Mouse (Mus musculus) hindbrain, postnatal 0 days (tissue): ENCODE data around the gene Pik3r1. TPM values are rescaled to one million over a fixed set of nuclear protein-coding genes. Genes with fewer than 3 reads are reported as not detected.

Experiments
- ATAC-seq: fragments of 200-750 bp; cut with Nextera tagmentation; 2 replicates; pipeline ENCODE4 v1.8.0; 2017; ENCODE audit warnings: mild to moderate bottlenecking, moderate TSS enrichment, moderate library complexity
- DNase-seq: peaks from one replicate; pipeline ENCODE4 v3.0.0-alpha.2; 2015; ENCODE audit warnings: low spot score
- H3K27ac ChIP-seq: fragments of 300-500 bp; sonication (generic); 2 replicates; pipeline ENCODE4 v1.5.1; 2014; ENCODE audit warnings: mild to moderate bottlenecking
- H3K27me3 ChIP-seq: fragments of 300-500 bp; sonication (generic); 2 replicates; pipeline ENCODE4 v1.6.1; 2014; ENCODE audit warnings: low read length, mixed read lengths; ENCODE audit not compliant: insufficient read depth
- H3K36me3 ChIP-seq: fragments of 300-500 bp; sonication (generic); 2 replicates; pipeline ENCODE4 v1.6.1; 2014; ENCODE audit warnings: low read length, mixed read lengths; ENCODE audit not compliant: insufficient read depth
- H3K4me1 ChIP-seq: fragments of 300-500 bp; sonication (generic); 2 replicates; pipeline ENCODE4 v1.6.1; 2014; ENCODE audit warnings: antibody characterized with exemption, low read length, mixed read lengths; ENCODE audit not compliant: insufficient read depth
- H3K4me2 ChIP-seq: fragments of 300-500 bp; sonication (generic); 2 replicates; pipeline ENCODE4 v1.6.1; 2014; ENCODE audit warnings: low read depth, mild to moderate bottlenecking, low read length, moderate library complexity, mixed read lengths
- H3K4me3 ChIP-seq: fragments of 300-500 bp; sonication (generic); 2 replicates; pipeline ENCODE4 v1.5.1; 2014; ENCODE audit warnings: low read length
- H3K9ac ChIP-seq: fragments of 300-500 bp; sonication (generic); replicated peaks from 2 replicates; pipeline ENCODE4 v1.6.1; 2014; ENCODE audit warnings: mild to moderate bottlenecking, low read length, moderate library complexity, mixed read lengths
- H3K9me3 ChIP-seq: fragments of 300-500 bp; sonication (generic); 2 replicates; pipeline ENCODE4 v1.6.1; 2016; ENCODE audit warnings: low read length, mixed read lengths
- CTCF ChIP-seq: IDR thresholded peaks from 2 replicates; pipeline ENCODE4 v1.5.1; 2016; ENCODE audit warnings: antibody characterized with exemption, control low read depth, low read depth
- WGBS: fragments of 180-500 bp; shearing (Covaris S2); extraction: QIAGEN DNeasy Blood & Tissue Kit; methylation state at CpG from one replicate; pipeline ENCODE4 v1.1.7; 2014; 5-methylcytosine and 5-hydroxymethylcytosine counted together
- polyA plus RNA-seq: library from polyadenylated mRNA; unstranded; fragments of >200 nt; fragmentation: Nextera tagmentation; extraction: Ambion mirVana; gene quantifications from 2 replicates; pipeline ENCODE4 v1.2.1, GENCODE M21; 2015
- total RNA-seq: library from RNA; depleted of rRNA; stranded (reverse); fragments of >200 nt; gene quantifications from 2 replicates; pipeline ENCODE4 v1.2.3, GENCODE M21; 2014

The Pik3r1 gene
- total and polyA plus RNA-seq, 2 experiments from 2014 or later: 58.1 to 95.6 TPM

DNA sequence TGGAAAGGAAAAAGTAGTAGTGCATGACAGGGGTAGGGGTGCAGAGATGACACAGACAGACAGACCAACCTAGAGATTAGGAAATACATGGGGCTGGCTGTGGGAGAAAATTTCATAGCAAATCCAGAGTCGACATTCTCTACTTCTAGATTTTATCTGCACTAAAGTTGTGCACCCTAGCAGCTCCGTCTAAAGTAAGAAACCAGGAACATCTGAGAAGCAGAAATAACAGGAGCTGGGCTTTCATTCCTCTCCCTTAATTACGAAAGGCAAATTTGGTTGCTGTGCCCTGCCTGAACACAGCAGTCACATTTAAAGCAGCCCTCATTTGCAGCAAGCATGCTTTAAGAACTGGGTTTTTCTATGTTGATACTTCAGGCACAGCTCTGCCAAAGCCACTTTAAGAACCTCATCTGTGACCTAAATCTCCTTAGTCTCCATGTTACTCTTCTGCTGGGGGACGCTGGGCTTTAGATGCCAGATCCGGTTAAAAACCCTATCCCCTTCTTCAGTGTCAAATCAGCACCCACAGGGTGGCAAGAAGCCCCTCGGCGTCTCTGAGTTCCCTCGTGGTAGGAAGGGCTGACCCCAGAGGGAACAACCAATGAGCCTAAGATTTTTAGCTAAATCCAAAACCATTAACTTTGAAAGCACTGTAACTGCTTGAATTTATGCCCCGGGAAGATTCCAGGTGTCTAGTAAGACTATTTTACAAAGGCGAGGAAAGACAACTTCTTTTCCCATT, 76.9 kb downstream of the Pik3r1 start:
- no peaks in the 10 kb centered on the region for H3K9me3 ChIP-seq
- peak overlapping the region; percentile 98 for H3K4me2 ChIP-seq
- peaks cover 11% of the 10 kb centered on the region; the same call in 1 of the 2 replicates for H3K4me1 ChIP-seq
- 25% methylated on average over 10 of the region's 10 CpGs for WGBS
- peak overlapping the region; percentile 78 for H3K9ac ChIP-seq
- peak overlapping the region; percentile 90 for H3K27ac ChIP-seq
- no peak for TF ChIP-seq CTCF
- H3K36me3 ChIP-seq: peaks cover 18% of the 10 kb centered on the region; the same call in 1 of the 2 replicates
- peak overlapping the region; percentile 68 for H3K4me3 ChIP-seq
- DNase-seq (no peak), ATAC-seq (no peak)
- H3K27me3 ChIP-seq: no peaks in the 10 kb centered on the region

DNA sequence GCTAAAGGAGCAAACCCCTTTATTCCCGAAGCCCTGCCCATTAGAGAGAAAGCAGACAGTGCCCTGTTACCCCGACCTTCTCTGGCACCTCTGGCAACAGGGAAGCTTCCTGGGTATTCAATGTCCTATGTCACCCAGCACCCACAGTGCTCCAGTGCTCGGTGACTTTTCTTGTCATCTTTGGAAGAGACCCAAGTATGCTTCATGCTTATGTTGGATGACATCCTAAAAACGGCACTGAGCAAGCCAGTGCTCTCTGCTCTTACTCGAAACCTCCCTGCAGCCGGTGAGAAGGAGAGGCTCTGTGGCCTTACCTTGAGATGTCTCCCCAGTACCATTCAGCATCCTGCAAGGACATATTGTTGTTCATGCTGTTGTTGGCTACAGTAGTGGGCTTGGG, 77.8 kb downstream of the Pik3r1 start:
- Histone ChIP-seq H3K27me3 (no peaks in the 10 kb centered on the region), H3K27ac (no peak overlapping the region), H3K9me3 (no peaks in the 10 kb centered on the region), H3K9ac (peak overlapping the region; percentile 19; the same call in 1 of the 2 replicates), H3K36me3 (peaks cover 25% of the 10 kb centered on the region; the same call in 1 of the 2 replicates), H3K4me1 (peaks cover 9% of the 10 kb centered on the region; the same call in 1 of the 2 replicates), H3K4me2 (peak overlapping the region; percentile 98), H3K4me3 (peak overlapping the region; percentile 68)
- 35% methylated on average over 6 of the region's 6 CpGs for WGBS
- DNase-seq: no peak
- TF ChIP-seq CTCF: no peak
- no peak for ATAC-seq

- Histone ChIP-seq H3K9ac (no peak overlapping the region), H3K36me3 (peaks cover 40% of the 10 kb centered on the region), H3K4me2 (no peak overlapping the region), H3K4me1 (peaks cover 5% of the 10 kb centered on the region; the same call in 1 of the 2 replicates), H3K9me3 (no peaks in the 10 kb centered on the region), H3K27ac (no peak overlapping the region), H3K4me3 (no peak overlapping the region), H3K27me3 (no peaks in the 10 kb centered on the region)
- TF ChIP-seq CTCF: no peak
- 91% methylated on average over 13 of the region's 13 CpGs for WGBS
- DNase-seq (no peak), ATAC-seq (no peak)
Observed at GRCm38 (mm10) chr13:101686256-101686655, 81.8 kb downstream of the Pik3r1 start.

- Histone ChIP-seq H3K27ac (no peak overlapping the region), H3K9ac (no peak overlapping the region), H3K4me1 (no peaks in the 10 kb centered on the region), H3K9me3 (no peaks in the 10 kb centered on the region), H3K4me2 (no peak overlapping the region), H3K36me3 (peaks cover 40% of the 10 kb centered on the region), H3K4me3 (no peak overlapping the region), H3K27me3 (no peaks in the 10 kb centered on the region)
- 92% methylated on average over 14 of the region's 14 CpGs for WGBS
- TF ChIP-seq CTCF: no peak
- no peak for ATAC-seq
- DNase-seq: no peak
Observed at GRCm38 (mm10) chr13:101684706-101685105, 83.3 kb downstream of the Pik3r1 start.

DNA sequence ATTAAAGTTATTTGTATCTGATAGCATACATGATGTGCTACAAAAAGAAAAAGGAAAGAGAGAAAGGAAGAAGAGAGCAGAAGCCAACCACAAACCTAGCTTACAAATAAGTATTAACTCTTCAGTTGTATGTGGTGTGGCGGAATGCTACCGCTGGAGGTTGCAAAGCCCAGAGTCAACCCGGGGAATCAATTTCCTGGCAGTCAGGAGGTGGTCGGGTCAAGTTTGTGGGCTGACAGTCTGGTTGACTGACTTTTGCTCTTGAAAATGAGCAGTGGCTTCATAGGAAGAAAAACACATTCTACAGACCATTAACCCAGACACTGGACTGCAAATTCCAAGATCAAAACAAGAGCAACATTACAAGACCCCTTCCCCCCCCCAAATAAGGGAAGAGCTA, 85.6 kb downstream of the Pik3r1 start:
- TF ChIP-seq CTCF: no peak
- H3K27me3 ChIP-seq: no peaks in the 10 kb centered on the region
- WGBS: 83% methylated on average over 4 of the region's 4 CpGs
- peaks cover 35% of the 10 kb centered on the region for H3K36me3 ChIP-seq
- H3K9me3 ChIP-seq: no peaks in the 10 kb centered on the region
- H3K4me2 ChIP-seq: no peak overlapping the region
- H3K27ac ChIP-seq: no peak overlapping the region
- H3K4me3 ChIP-seq: no peak overlapping the region
- ATAC-seq (no peak), DNase-seq (no peak)
- H3K4me1 ChIP-seq: no peaks in the 10 kb centered on the region
- no peak overlapping the region for H3K9ac ChIP-seq

- DNase-seq (no peak), ATAC-seq (no peak)
- 84% methylated on average over 1 of the region's 1 CpGs for WGBS
- no peak overlapping the region for H3K27ac ChIP-seq
- no peak overlapping the region for H3K4me2 ChIP-seq
- TF ChIP-seq CTCF: no peak
- H3K27me3 ChIP-seq: no peaks in the 10 kb centered on the region
- no peaks in the 10 kb centered on the region for H3K9me3 ChIP-seq
- H3K4me1 ChIP-seq: no peaks in the 10 kb centered on the region
- no peak overlapping the region for H3K9ac ChIP-seq
- H3K4me3 ChIP-seq: no peak overlapping the region
- H3K36me3 ChIP-seq: peaks cover 14% of the 10 kb centered on the region
Observed at GRCm38 (mm10) chr13:101680083-101680482, 87.9 kb downstream of the Pik3r1 start.

GRCm38 (mm10) chr13:101678984-101679383, 89.0 kb downstream of the Pik3r1 start:
- H3K4me3 ChIP-seq: no peak overlapping the region
- 85% methylated on average over 1 of the region's 1 CpGs for WGBS
- no peaks in the 10 kb centered on the region for H3K9me3 ChIP-seq
- no peaks in the 10 kb centered on the region for H3K27me3 ChIP-seq
- H3K36me3 ChIP-seq: peaks cover 4% of the 10 kb centered on the region
- DNase-seq: no peak
- H3K4me1 ChIP-seq: no peaks in the 10 kb centered on the region
- H3K27ac ChIP-seq: no peak overlapping the region
- TF ChIP-seq CTCF: no peak
- H3K4me2 ChIP-seq: no peak overlapping the region
- no peak for ATAC-seq
- no peak overlapping the region for H3K9ac ChIP-seq
